Comparison of ENCODE assay signal across 17 mouse cellular contexts in the genomic region with DNA sequence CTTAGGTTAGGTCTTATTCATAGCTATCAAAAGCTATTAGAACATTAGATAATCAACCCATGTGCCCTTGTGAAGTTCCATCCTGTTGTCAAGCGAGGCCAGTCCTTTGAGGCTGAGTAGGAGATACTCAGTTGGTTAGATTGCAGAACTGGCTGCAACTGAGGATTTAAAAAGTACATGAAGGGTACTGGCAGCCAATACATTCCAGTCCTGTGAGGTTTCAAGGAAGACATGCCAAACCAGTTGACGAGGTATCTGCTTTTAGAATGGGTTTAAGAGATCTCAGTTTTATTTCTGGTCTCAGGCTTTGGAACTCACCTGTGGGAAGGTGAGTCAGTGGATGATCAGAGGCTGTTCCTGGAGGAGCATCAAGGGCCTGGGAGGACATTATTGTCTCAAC.
"Had no signal": no experiment of that assay in that cellular context is flagged by ENCODE, and none has a peak within 500 bp of the region (broad histone marks: within the 10 kb centered on the region; RNA-seq: fewer than 3 reads in every experiment).

No protein-coding gene starts in this region.

- H3K36me3 ChIP-seq: midbrain, embryonic 13.5 days; midbrain, embryonic 15.5 days; neural tube, embryonic 12.5 days had no signal

- ATAC-seq: liver, postnatal 0 days; lung, postnatal 0 days; midbrain, embryonic 13.5 days; midbrain, embryonic 15.5 days had no signal

- H3K9me3 ChIP-seq: lung, embryonic 15.5 days; megakaryocyte, embryonic 14.5 days; midbrain, embryonic 13.5 days; midbrain, embryonic 15.5 days; neural tube, embryonic 12.5 days had no signal

- H3K27me3 ChIP-seq: lung, embryonic 15.5 days; megakaryocyte, embryonic 14.5 days; midbrain, embryonic 13.5 days; midbrain, embryonic 15.5 days; neural tube, embryonic 12.5 days had no signal

- H3K4me2 ChIP-seq: lung, embryonic 15.5 days; midbrain, embryonic 11.5 days; midbrain, embryonic 13.5 days; midbrain, embryonic 15.5 days; neural tube, embryonic 12.5 days had no signal

- DNase-seq: liver, postnatal 0 days; lung, adult 2 months; lung, postnatal 14 days; lung, postnatal 36 days; right cerebral cortex, postnatal 14 days; spleen, adult 18-20 months; thymus, adult 18-20 months; thymus, postnatal 14 days; thymus, postnatal 36 days had no signal

- H3K9ac ChIP-seq: liver, postnatal 0 days; lung, embryonic 15.5 days; midbrain, embryonic 13.5 days; midbrain, embryonic 15.5 days; neural tube, embryonic 12.5 days had no signal

- H3K4me3 ChIP-seq: lung, embryonic 15.5 days; megakaryocyte, embryonic 14.5 days; midbrain, embryonic 13.5 days; midbrain, embryonic 15.5 days; neural tube, embryonic 12.5 days had no signal

- H3K27ac ChIP-seq: lung, embryonic 15.5 days; macrophage; neural tube, embryonic 12.5 days had no signal

- H3K4me1 ChIP-seq: lung, embryonic 15.5 days; midbrain, embryonic 13.5 days; neural tube, embryonic 12.5 days had no signal
